Mouse (Mus musculus): Measurements from ENCODE around the gene Sertad1. TPM values are rescaled to one million over a fixed set of nuclear protein-coding genes. Genes with fewer than 3 reads are reported as not detected.

Sertad1 gene
- polyA plus RNA-seq, 1 experiment = 44.6 TPM

DNA sequence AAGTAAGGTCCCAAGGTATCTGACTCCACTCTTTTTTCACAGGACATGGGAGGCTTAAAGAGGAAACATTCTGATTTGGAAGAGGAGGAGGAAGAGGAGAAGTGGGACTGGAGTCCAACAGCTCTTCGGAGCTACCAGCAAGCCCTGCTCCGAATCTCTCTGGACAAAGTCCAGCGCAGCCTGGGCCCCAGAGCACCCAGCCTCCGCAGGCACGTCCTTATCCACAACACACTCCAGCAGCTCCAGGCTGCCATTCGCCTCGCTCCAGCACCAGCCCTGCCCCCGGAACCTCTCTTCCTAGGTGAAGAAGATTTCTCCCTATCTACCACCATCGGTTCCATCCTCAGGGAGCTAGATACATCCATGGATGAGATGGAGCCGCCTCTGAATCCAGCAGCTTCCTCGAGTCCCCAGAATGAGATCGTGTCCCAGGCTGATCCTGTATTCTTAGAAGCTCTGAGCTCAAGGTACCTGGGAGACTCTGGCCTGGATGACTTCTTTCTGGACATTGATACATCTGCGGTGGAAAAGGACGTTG is 10.5 kb upstream of the Sertad1 start:
- no peak overlapping the region for H3ac ChIP-seq (ENCODE audit: control insufficient read depth, insufficient read length)
- H3K4me2 ChIP-seq (ENCODE audit: low read depth) = no peak overlapping the region
- TF ChIP-seq MYOD1 (IDR thresholded peaks at IDR 0.05; ENCODE audit: control insufficient read depth in 1 of 3, insufficient read length in 2 of 3, low read depth in 2 of 3) = no peak
- no peak for TF ChIP-seq TCF12 (IDR thresholded peaks at IDR 0.05; ENCODE audit: insufficient read depth, poor library complexity, severe bottlenecking)
- no peak for TF ChIP-seq MAX (IDR thresholded peaks at IDR 0.05; ENCODE audit: low read depth)
- TF ChIP-seq SRF (IDR thresholded peaks at IDR 0.05; ENCODE audit: control insufficient read depth, insufficient read length, low read depth) = no peak
- no peak for TF ChIP-seq USF1 (IDR thresholded peaks at IDR 0.05; ENCODE audit: low read depth)
- TF ChIP-seq POLR2A (IDR thresholded peaks at IDR 0.05; ENCODE audit: insufficient read length, low read depth) = no peak
- TF ChIP-seq CEBPB (IDR thresholded peaks at IDR 0.05; ENCODE audit: insufficient read depth, poor library complexity, severe bottlenecking) = no peak
- TF ChIP-seq REST (IDR thresholded peaks at IDR 0.05; ENCODE audit: insufficient read depth, insufficient read length) = no peak
- no peak for TF ChIP-seq TCF3 (IDR thresholded peaks at IDR 0.05; ENCODE audit: insufficient read length, low read depth)
- no peak for TF ChIP-seq POLR2AphosphoS2 (IDR thresholded peaks at IDR 0.05; ENCODE audit: insufficient read length, low read depth)
- TF ChIP-seq E2F4 (IDR thresholded peaks at IDR 0.05; ENCODE audit: insufficient read depth) = no peak
- no peak for TF ChIP-seq MYOG (IDR thresholded peaks at IDR 0.05; ENCODE audit: control insufficient read depth in 1 of 3, insufficient read depth in 1 of 3, insufficient read length in 2 of 3, low read depth in 2 of 3)
- no peak overlapping the region for H3K4me3 ChIP-seq
- H3K36me3 ChIP-seq (ENCODE audit: control insufficient read depth, insufficient read depth) = peaks cover 9% of the 10 kb centered on the region
- H3K27me3 ChIP-seq (ENCODE audit: control insufficient read depth, insufficient read depth, insufficient read length) = no peaks in the 10 kb centered on the region
- peaks cover 26% of the 10 kb centered on the region for H3K79me2 ChIP-seq (ENCODE audit: control insufficient read depth, insufficient read depth)

DNA sequence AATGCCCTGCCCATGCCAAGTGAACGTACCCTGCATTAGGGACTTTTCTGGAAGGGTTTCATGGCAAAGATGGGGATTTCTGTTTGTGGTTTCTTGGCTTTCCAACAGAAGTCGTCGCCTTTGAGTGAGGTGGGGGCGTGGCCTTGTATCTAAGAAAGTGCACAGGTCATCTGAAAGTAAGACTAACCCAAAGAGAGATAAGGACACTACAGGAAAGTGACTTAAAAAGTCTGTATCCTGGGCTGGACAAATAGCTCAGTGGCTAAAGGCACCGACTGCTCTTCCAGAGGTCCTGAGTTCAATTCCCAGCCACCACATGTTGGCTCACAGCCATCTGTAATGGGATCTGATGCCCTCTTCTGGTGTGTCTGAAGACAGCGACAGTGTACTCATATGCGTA is 8.1 kb upstream of the Sertad1 start:
- Histone ChIP-seq H3K79me2 (ENCODE audit: control insufficient read depth, insufficient read depth) (peaks cover 26% of the 10 kb centered on the region), H3K4me3 (no peak overlapping the region), H3K36me3 (ENCODE audit: control insufficient read depth, insufficient read depth) (peaks cover 9% of the 10 kb centered on the region), H3K27me3 (ENCODE audit: control insufficient read depth, insufficient read depth, insufficient read length) (no peaks in the 10 kb centered on the region), H3ac (ENCODE audit: control insufficient read depth, insufficient read length) (no peak overlapping the region), H3K4me2 (ENCODE audit: low read depth) (no peak overlapping the region)
- TF ChIP-seq REST (IDR thresholded peaks at IDR 0.05; ENCODE audit: insufficient read depth, insufficient read length) = no peak
- no peak for TF ChIP-seq CEBPB (IDR thresholded peaks at IDR 0.05; ENCODE audit: insufficient read depth, poor library complexity, severe bottlenecking)
- no peak for TF ChIP-seq MYOD1 (IDR thresholded peaks at IDR 0.05; ENCODE audit: control insufficient read depth in 1 of 3, insufficient read length in 2 of 3, low read depth in 2 of 3)
- TF ChIP-seq TCF3 (IDR thresholded peaks at IDR 0.05; ENCODE audit: insufficient read length, low read depth) = no peak
- no peak for TF ChIP-seq USF1 (IDR thresholded peaks at IDR 0.05; ENCODE audit: low read depth)
- no peak for TF ChIP-seq E2F4 (IDR thresholded peaks at IDR 0.05; ENCODE audit: insufficient read depth)
- no peak for TF ChIP-seq MAX (IDR thresholded peaks at IDR 0.05; ENCODE audit: low read depth)
- no peak for TF ChIP-seq SRF (IDR thresholded peaks at IDR 0.05; ENCODE audit: control insufficient read depth, insufficient read length, low read depth)
- no peak for TF ChIP-seq MYOG (IDR thresholded peaks at IDR 0.05; ENCODE audit: control insufficient read depth in 1 of 3, insufficient read depth in 1 of 3, insufficient read length in 2 of 3, low read depth in 2 of 3)
- TF ChIP-seq TCF12 (IDR thresholded peaks at IDR 0.05; ENCODE audit: insufficient read depth, poor library complexity, severe bottlenecking) = no peak
- no peak for TF ChIP-seq POLR2A (IDR thresholded peaks at IDR 0.05; ENCODE audit: insufficient read length, low read depth)
- TF ChIP-seq POLR2AphosphoS2 (IDR thresholded peaks at IDR 0.05; ENCODE audit: insufficient read length, low read depth) = no peak

DNA sequence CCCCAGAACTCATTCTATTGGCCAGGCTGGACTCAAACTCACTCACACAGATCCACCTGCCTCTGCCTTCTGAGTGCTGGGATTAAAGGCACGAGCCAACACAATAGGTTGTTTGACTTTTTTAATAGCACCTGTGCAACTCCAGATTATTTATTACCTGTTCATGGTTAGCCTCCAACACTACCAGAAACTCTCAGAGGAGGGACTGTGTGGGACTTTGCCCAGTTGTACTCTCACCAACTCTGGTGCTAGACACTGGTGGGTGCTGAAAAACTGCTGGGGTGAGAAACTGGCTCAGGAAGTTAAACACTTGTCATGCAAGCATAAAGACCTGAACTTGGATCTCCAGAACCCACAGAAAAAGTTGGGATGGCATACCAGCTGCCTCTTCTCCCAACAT is 7.0 kb upstream of the Sertad1 start:
- H3K4me2 ChIP-seq (ENCODE audit: low read depth) = no peak overlapping the region
- TF ChIP-seq MYOD1 (IDR thresholded peaks at IDR 0.05; ENCODE audit: control insufficient read depth in 1 of 3, insufficient read length in 2 of 3, low read depth in 2 of 3) = no peak
- no peak for TF ChIP-seq POLR2AphosphoS2 (IDR thresholded peaks at IDR 0.05; ENCODE audit: insufficient read length, low read depth)
- TF ChIP-seq USF1 (IDR thresholded peaks at IDR 0.05; ENCODE audit: low read depth) = no peak
- TF ChIP-seq POLR2A (IDR thresholded peaks at IDR 0.05; ENCODE audit: insufficient read length, low read depth) = no peak
- peaks cover 26% of the 10 kb centered on the region for H3K79me2 ChIP-seq (ENCODE audit: control insufficient read depth, insufficient read depth)
- peaks cover 9% of the 10 kb centered on the region for H3K36me3 ChIP-seq (ENCODE audit: control insufficient read depth, insufficient read depth)
- H3ac ChIP-seq (ENCODE audit: control insufficient read depth, insufficient read length) = no peak overlapping the region
- no peaks in the 10 kb centered on the region for H3K27me3 ChIP-seq (ENCODE audit: control insufficient read depth, insufficient read depth, insufficient read length)
- H3K4me3 ChIP-seq = no peak overlapping the region

DNA sequence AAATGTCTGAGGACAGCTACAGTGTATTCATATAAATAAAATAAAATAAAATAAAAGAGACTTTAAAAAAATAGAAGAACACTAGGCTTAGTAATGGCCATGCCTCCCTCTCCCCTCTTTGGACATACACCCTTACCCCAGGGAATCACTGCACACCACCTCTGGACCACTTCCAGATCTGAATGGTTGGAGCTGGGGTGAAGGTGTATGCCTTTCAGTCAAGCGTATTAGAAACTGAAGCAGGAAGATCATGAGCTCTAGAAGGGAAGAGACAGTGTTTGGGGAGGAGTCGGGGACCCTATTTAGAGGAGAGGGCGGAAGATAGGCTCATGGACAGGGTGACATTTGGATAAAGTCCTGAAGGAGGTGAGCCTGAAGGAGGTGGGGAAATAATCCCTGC is 6.2 kb upstream of the Sertad1 start:
- Histone ChIP-seq H3K4me2 (ENCODE audit: low read depth) (peak overlapping the region; percentile 58), H3K36me3 (ENCODE audit: control insufficient read depth, insufficient read depth) (peaks cover 9% of the 10 kb centered on the region), H3K4me3 (no peak overlapping the region), H3K79me2 (ENCODE audit: control insufficient read depth, insufficient read depth) (peaks cover 19% of the 10 kb centered on the region), H3K27me3 (ENCODE audit: control insufficient read depth, insufficient read depth, insufficient read length) (no peaks in the 10 kb centered on the region), H3ac (ENCODE audit: control insufficient read depth, insufficient read length) (no peak overlapping the region)
- TF ChIP-seq MAX (IDR thresholded peaks at IDR 0.05; ENCODE audit: low read depth) (no peak), SRF (IDR thresholded peaks at IDR 0.05; ENCODE audit: control insufficient read depth, insufficient read length, low read depth) (no peak), E2F4 (IDR thresholded peaks at IDR 0.05; ENCODE audit: insufficient read depth) (no peak), USF1 (IDR thresholded peaks at IDR 0.05; ENCODE audit: low read depth) (no peak), POLR2AphosphoS2 (IDR thresholded peaks at IDR 0.05; ENCODE audit: insufficient read length, low read depth) (no peak), CEBPB (IDR thresholded peaks at IDR 0.05; ENCODE audit: insufficient read depth, poor library complexity, severe bottlenecking) (no peak), TCF12 (IDR thresholded peaks at IDR 0.05; ENCODE audit: insufficient read depth, poor library complexity, severe bottlenecking) (no peak), MYOG (IDR thresholded peaks at IDR 0.05; ENCODE audit: control insufficient read depth in 1 of 3, insufficient read depth in 1 of 3, insufficient read length in 2 of 3, low read depth in 2 of 3) (no peak), REST (IDR thresholded peaks at IDR 0.05; ENCODE audit: insufficient read depth, insufficient read length) (no peak)

Measured in myocyte (in vitro differentiated cells).